Mouse (Mus musculus): Measurements from ENCODE around the gene Lrrc23. TPM values are rescaled to one million over a fixed set of nuclear protein-coding genes. Genes with fewer than 3 reads are reported as not detected.
"Not testable (repeated sequence)": the region's sequence is repeated elsewhere in the genome, so short reads cannot be mapped to it uniquely, and the experiment has no call there.

Lrrc23 gene
- polyA plus RNA-seq, 1 experiment from 2014 or later: 0.32 TPM

DNA sequence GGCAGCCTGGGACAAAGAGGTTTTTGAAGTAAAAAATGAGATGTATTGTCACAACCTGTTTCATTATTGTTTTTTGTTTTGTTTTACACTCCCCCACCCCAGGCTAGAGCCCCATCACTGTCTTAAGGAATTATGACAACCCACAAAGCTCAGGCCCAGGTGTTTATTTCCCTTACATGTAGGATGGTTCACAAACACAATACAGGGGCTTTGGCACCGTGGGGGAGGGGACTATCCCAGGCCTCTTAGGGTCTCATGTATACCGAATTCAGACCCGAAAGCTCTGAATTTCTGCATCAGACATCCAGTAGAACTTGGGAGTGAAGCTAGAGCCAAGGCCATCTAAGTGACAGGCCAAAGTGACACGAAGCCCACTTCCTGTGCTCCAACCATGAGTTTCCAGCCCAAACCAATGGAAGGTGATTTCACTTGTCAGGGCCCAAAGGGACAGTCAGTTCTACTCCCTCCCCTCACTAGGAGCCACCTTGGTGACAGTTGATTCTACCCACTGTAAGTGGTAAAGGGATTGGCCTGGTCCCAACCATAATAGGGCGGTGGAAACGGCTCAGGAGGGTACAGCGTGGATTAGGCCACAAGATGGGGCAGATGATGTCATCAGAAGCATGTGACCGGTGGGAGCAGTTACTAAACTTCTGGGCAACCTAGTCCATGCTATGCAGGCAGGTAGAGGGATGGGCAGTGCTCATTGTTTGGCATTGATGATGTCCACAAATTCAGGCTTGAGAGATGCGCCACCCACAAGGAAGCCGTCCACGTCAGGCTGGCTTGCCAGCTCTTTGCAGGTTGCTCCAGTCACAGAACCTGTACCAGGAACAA is 31.3 kb upstream of the Lrrc23 start:
- WGBS: 84% methylated on average over 11 of the region's 11 CpGs
- H3K9me3 ChIP-seq (ENCODE audit: control insufficient read depth, low read depth, low read length); H3K4me3 ChIP-seq (ENCODE audit: low read depth, low read length); H3K27ac ChIP-seq (ENCODE audit: low read length); H3K27me3 ChIP-seq (ENCODE audit: control insufficient read depth, insufficient read depth, low read length); H3K9ac ChIP-seq (replicated peaks; ENCODE audit: low read depth, low read length); H3K4me2 ChIP-seq (replicated peaks; ENCODE audit: low read depth, low read length); ATAC-seq (ENCODE audit: insufficient number of reproducible peaks, insufficient read depth, low FRiP score, low read depth): not testable (repeated sequence)
- Histone ChIP-seq H3K4me1 (ENCODE audit: control insufficient read depth, insufficient read depth, low read length) (peaks cover 30% of the 10 kb centered on the region), H3K36me3 (ENCODE audit: control insufficient read depth, insufficient read depth, low read length) (peaks cover 24% of the 10 kb centered on the region)

DNA sequence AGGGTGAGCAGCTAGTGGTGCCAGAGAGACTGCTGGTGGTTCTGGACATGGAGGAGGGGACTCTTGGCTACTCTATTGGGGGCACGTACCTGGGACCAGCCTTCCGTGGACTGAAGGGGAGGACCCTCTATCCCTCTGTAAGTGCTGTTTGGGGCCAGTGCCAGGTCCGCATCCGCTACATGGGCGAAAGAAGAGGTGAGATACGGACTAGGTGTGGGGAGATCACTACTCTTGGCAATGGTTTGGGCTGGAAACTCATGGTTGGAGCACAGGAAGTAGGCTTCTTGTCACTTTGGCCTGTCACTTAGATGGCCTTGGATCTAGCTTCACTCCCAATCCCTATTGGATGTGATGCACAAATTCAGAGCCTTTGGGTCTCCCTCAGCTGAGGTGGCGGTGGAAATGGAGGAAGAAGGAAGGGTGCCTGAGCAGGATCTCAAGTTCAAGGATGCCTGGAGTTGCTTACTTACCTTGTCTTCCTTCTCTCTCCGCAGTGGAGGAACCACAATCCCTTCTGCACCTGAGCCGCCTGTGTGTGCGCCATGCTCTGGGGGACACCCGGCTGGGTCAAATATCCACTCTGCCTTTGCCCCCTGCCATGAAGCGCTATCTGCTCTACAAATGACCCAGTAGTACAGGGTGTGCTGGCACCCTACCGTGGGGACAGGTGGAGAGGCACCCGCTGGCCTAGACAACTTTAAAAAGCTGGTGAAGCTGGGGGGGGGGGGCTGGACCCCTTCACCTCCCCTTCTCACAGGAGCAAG is 30.4 kb upstream of the Lrrc23 start:
- ATAC-seq (ENCODE audit: insufficient number of reproducible peaks, insufficient read depth, low FRiP score, low read depth): no peak
- no peaks in the 10 kb centered on the region for H3K27me3 ChIP-seq (ENCODE audit: control insufficient read depth, insufficient read depth, low read length)
- H3K4me3 ChIP-seq (ENCODE audit: low read depth, low read length): peak overlapping the region; percentile 59
- H3K27ac ChIP-seq (ENCODE audit: low read length): peak overlapping the region; percentile 93
- H3K4me2 ChIP-seq (replicated peaks; ENCODE audit: low read depth, low read length): peak overlapping the region; percentile 98
- peaks cover 20% of the 10 kb centered on the region for H3K36me3 ChIP-seq (ENCODE audit: control insufficient read depth, insufficient read depth, low read length)
- peaks cover 31% of the 10 kb centered on the region for H3K4me1 ChIP-seq (ENCODE audit: control insufficient read depth, insufficient read depth, low read length)
- no peaks in the 10 kb centered on the region for H3K9me3 ChIP-seq (ENCODE audit: control insufficient read depth, low read depth, low read length)
- 45% methylated on average over 14 of the region's 14 CpGs for WGBS
- H3K9ac ChIP-seq (replicated peaks; ENCODE audit: low read depth, low read length): peak overlapping the region; percentile 71; the same call in 1 of the 2 replicates

DNA sequence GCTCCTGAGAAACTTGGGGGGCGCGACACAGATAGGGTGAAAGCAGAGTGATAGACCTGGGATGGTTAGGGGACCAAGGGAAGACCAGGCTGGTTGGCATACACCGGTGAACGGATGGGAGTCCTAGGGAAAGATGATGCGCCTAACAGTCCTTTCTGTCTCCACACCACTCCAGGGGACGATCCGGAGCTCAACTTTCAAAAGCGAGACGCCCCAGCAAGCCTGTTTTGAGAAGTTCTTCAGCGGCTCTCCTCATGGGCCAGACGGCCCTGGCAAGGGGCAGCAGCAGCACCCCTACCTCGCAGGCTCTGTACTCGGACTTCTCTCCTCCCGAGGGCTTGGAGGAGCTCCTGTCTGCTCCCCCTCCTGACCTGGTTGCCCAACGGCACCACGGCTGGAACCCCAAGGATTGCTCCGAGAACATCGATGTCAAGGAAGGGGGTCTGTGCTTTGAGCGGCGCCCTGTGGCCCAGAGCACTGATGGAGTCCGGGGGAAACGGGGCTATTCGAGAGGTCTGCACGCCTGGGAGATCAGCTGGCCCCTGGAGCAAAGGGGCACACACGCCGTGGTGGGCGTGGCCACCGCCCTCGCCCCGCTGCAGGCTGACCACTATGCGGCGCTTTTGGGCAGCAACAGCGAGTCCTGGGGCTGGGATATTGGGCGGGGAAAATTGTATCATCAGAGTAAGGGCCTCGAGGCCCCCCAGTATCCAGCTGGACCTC is 29.7 kb upstream of the Lrrc23 start:
- Histone ChIP-seq H3K4me3 (ENCODE audit: low read depth, low read length) (peak overlapping the region; percentile 59), H3K27ac (ENCODE audit: low read length) (peak overlapping the region; percentile 93), H3K36me3 (ENCODE audit: control insufficient read depth, insufficient read depth, low read length) (peaks cover 19% of the 10 kb centered on the region), H3K4me2 (replicated peaks; ENCODE audit: low read depth, low read length) (peak overlapping the region; percentile 98), H3K9ac (replicated peaks; ENCODE audit: low read depth, low read length) (peak overlapping the region; percentile 71), H3K9me3 (ENCODE audit: control insufficient read depth, low read depth, low read length) (no peaks in the 10 kb centered on the region), H3K27me3 (ENCODE audit: control insufficient read depth, insufficient read depth, low read length) (no peaks in the 10 kb centered on the region), H3K4me1 (ENCODE audit: control insufficient read depth, insufficient read depth, low read length) (peaks cover 25% of the 10 kb centered on the region; the same call in 1 of the 2 replicates)
- ATAC-seq (ENCODE audit: insufficient number of reproducible peaks, insufficient read depth, low FRiP score, low read depth): peak; percentile 5; the same call in 1 of the 2 replicates
- under 1% methylated on average over 35 of the region's 35 CpGs for WGBS

GRCm38 (mm10) chr6:124808358-124809012 is 29.0 kb upstream of the Lrrc23 start, which contains the start of gene Spsb2:
Gene Spsb2 (plus strand): TSS chr6:124808661.
- Histone ChIP-seq H3K36me3 (ENCODE audit: control insufficient read depth, insufficient read depth, low read length) (peaks cover 19% of the 10 kb centered on the region), H3K4me2 (replicated peaks; ENCODE audit: low read depth, low read length) (peak within 1 kb of the TSS; percentile 98), H3K9ac (replicated peaks; ENCODE audit: low read depth, low read length) (peak within 1 kb of the TSS; percentile 71), H3K4me1 (ENCODE audit: control insufficient read depth, insufficient read depth, low read length) (peaks cover 24% of the 10 kb centered on the region; the same call in 1 of the 2 replicates), H3K9me3 (ENCODE audit: control insufficient read depth, low read depth, low read length) (no peaks in the 10 kb centered on the region), H3K27ac (ENCODE audit: low read length) (peak within 1 kb of the TSS; percentile 93), H3K27me3 (ENCODE audit: control insufficient read depth, insufficient read depth, low read length) (no peaks in the 10 kb centered on the region), H3K4me3 (ENCODE audit: low read depth, low read length) (peak within 1 kb of the TSS; percentile 59)
- ATAC-seq (ENCODE audit: insufficient number of reproducible peaks, insufficient read depth, low FRiP score, low read depth): peak; percentile 53
- WGBS: 4% methylated on average over 29 of the region's 29 CpGs

GRCm38 (mm10) chr6:124807986-124808357 is 28.4 kb upstream of the Lrrc23 start:
- Histone ChIP-seq H3K9ac (replicated peaks; ENCODE audit: low read depth, low read length) (no peak overlapping the region), H3K4me2 (replicated peaks; ENCODE audit: low read depth, low read length) (peak overlapping the region; percentile 98), H3K27me3 (ENCODE audit: control insufficient read depth, insufficient read depth, low read length) (no peaks in the 10 kb centered on the region), H3K9me3 (ENCODE audit: control insufficient read depth, low read depth, low read length) (no peaks in the 10 kb centered on the region), H3K27ac (ENCODE audit: low read length) (peak overlapping the region; percentile 93), H3K36me3 (ENCODE audit: control insufficient read depth, insufficient read depth, low read length) (peaks cover 19% of the 10 kb centered on the region), H3K4me3 (ENCODE audit: low read depth, low read length) (peak overlapping the region; percentile 59), H3K4me1 (ENCODE audit: control insufficient read depth, insufficient read depth, low read length) (peaks cover 24% of the 10 kb centered on the region; the same call in 1 of the 2 replicates)
- ATAC-seq (ENCODE audit: insufficient number of reproducible peaks, insufficient read depth, low FRiP score, low read depth): no peak
- 72% methylated on average over 6 of the region's 6 CpGs for WGBS

DNA sequence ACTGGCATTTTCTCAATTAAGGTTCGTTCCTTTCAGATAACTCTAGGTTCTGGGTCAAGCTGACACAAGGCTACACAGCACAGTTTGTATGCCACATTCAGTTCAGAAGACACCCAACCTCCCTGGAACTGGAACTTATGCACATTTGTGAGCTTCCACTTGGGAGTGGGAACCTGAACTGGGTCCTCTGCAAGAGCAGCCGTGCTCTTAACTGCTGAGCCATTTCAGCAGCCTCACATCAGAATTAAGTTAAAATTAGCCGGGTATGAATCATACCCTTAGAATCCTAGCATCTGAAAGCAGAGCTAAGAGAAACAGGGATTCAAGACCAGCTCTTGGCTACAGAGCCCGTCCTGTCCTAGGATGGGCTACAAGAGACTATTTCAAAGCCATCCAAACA is 27.8 kb upstream of the Lrrc23 start:
- no peak overlapping the region for H3K4me2 ChIP-seq (replicated peaks; ENCODE audit: low read depth, low read length)
- ATAC-seq (ENCODE audit: insufficient number of reproducible peaks, insufficient read depth, low FRiP score, low read depth): no peak
- peaks cover 20% of the 10 kb centered on the region; the same call in 1 of the 2 replicates for H3K4me1 ChIP-seq (ENCODE audit: control insufficient read depth, insufficient read depth, low read length)
- WGBS: 79% methylated on average over 4 of the region's 4 CpGs
- no peaks in the 10 kb centered on the region for H3K9me3 ChIP-seq (ENCODE audit: control insufficient read depth, low read depth, low read length)
- H3K9ac ChIP-seq (replicated peaks; ENCODE audit: low read depth, low read length): no peak overlapping the region
- H3K4me3 ChIP-seq (ENCODE audit: low read depth, low read length): no peak overlapping the region
- H3K36me3 ChIP-seq (ENCODE audit: control insufficient read depth, insufficient read depth, low read length): peaks cover 18% of the 10 kb centered on the region
- no peaks in the 10 kb centered on the region for H3K27me3 ChIP-seq (ENCODE audit: control insufficient read depth, insufficient read depth, low read length)
- H3K27ac ChIP-seq (ENCODE audit: low read length): no peak overlapping the region

GRCm38 (mm10) chr6:124806446-124807140 is 27.1 kb upstream of the Lrrc23 start:
- Histone ChIP-seq H3K9ac (replicated peaks; ENCODE audit: low read depth, low read length) (no peak overlapping the region), H3K36me3 (ENCODE audit: control insufficient read depth, insufficient read depth, low read length) (peaks cover 11% of the 10 kb centered on the region), H3K4me1 (ENCODE audit: control insufficient read depth, insufficient read depth, low read length) (peaks cover 17% of the 10 kb centered on the region; the same call in 1 of the 2 replicates), H3K4me2 (replicated peaks; ENCODE audit: low read depth, low read length) (peak overlapping the region; percentile 74), H3K4me3 (ENCODE audit: low read depth, low read length) (peak overlapping the region; percentile 47), H3K27ac (ENCODE audit: low read length) (peak overlapping the region; percentile 95), H3K9me3 (ENCODE audit: control insufficient read depth, low read depth, low read length) (no peaks in the 10 kb centered on the region), H3K27me3 (ENCODE audit: control insufficient read depth, insufficient read depth, low read length) (no peaks in the 10 kb centered on the region)
- 75% methylated on average over 7 of the region's 7 CpGs for WGBS
- no peak for ATAC-seq (ENCODE audit: insufficient number of reproducible peaks, insufficient read depth, low FRiP score, low read depth)
